Mouse (Mus musculus) cortical plate, adult 2 months (tissue): ENCODE data around the gene Fbxw4.

ENCODE experiments used
- CTCF ChIP-seq: fragments of 200-500 bp; IDR thresholded peaks from 2 replicates; pipeline ENCODE4 v1.5.1; 2011; ENCODE audit warnings: mild to moderate bottlenecking, control low read depth, low read length; ENCODE audit not compliant: insufficient read depth; ENCODE audit errors: extremely low read depth
- POLR2A ChIP-seq: fragments of 200-500 bp; IDR thresholded peaks from 2 replicates; pipeline ENCODE4 v1.6.1; 2011; ENCODE audit warnings: mild to moderate bottlenecking, low read length, control low read depth; ENCODE audit not compliant: insufficient read depth; ENCODE audit errors: extremely low read depth

GRCm38 (mm10) chr19:45565925-45566715 is 94.0 kb downstream of the Fbxw4 start:
- TF ChIP-seq CTCF: no peak
- no peak for TF ChIP-seq POLR2A
